Mouse (Mus musculus): Measurements from ENCODE around the gene Alox12b. TPM values are rescaled to one million over a fixed set of nuclear protein-coding genes. Genes with fewer than 3 reads are reported as not detected.

The Alox12b gene
- total RNA-seq, 2 experiments from 2014 or later = not detected

- Histone ChIP-seq H3K27ac (no peak overlapping the region), H3K4me3 (peak overlapping the region; percentile 56)
- peak; percentile 74 for TF ChIP-seq CTCF (IDR thresholded peaks at IDR 0.05)
- DNase-seq = peak; percentile 72
- intact Hi-C loops (cut with DNase I) = no loop called here
Measured at GRCm38 (mm10) chr11:69150444-69150843, 6.3 kb upstream of the Alox12b start.

- TF ChIP-seq CTCF (IDR thresholded peaks at IDR 0.05) = no peak
- Histone ChIP-seq H3K4me3 (peak overlapping the region; percentile 56), H3K27ac (no peak overlapping the region)
- no peak for DNase-seq
- intact Hi-C loops (cut with DNase I) = no loop called here
Measured at GRCm38 (mm10) chr11:69151004-69151403, 5.8 kb upstream of the Alox12b start.

GRCm38 (mm10) chr11:69153831-69154230 lies 3.0 kb upstream of the Alox12b start:
- Histone ChIP-seq H3K27ac (no peak overlapping the region), H3K4me3 (no peak overlapping the region)
- no peak for TF ChIP-seq CTCF (IDR thresholded peaks at IDR 0.05)
- no peak for DNase-seq
- intact Hi-C loops (cut with DNase I) = no loop called here

- TF ChIP-seq CTCF (IDR thresholded peaks at IDR 0.05) = no peak
- intact Hi-C loops (cut with DNase I) = no loop called here
- Histone ChIP-seq H3K4me3 (no peak overlapping the region), H3K27ac (no peak overlapping the region)
- no peak for DNase-seq
Measured at GRCm38 (mm10) chr11:69155351-69155750, 1.4 kb upstream of the Alox12b start.

GRCm38 (mm10) chr11:69169313-69169712 lies 12.5 kb downstream of the Alox12b start:
- intact Hi-C loops (cut with DNase I) = no loop called here
- no peak for TF ChIP-seq CTCF (IDR thresholded peaks at IDR 0.05)
- no peak for DNase-seq
- Histone ChIP-seq H3K27ac (no peak overlapping the region), H3K4me3 (no peak overlapping the region)

GRCm38 (mm10) chr11:69171626-69172025 lies 14.8 kb downstream of the Alox12b start:
- peak; percentile 96 for TF ChIP-seq CTCF (IDR thresholded peaks at IDR 0.05)
- Histone ChIP-seq H3K27ac (no peak overlapping the region), H3K4me3 (no peak overlapping the region)
- intact Hi-C loops (cut with DNase I) = no loop called here
- peak; percentile 92 for DNase-seq

GRCm38 (mm10) chr11:69172606-69173005 lies 15.8 kb downstream of the Alox12b start:
- Histone ChIP-seq H3K27ac (no peak overlapping the region), H3K4me3 (no peak overlapping the region)
- intact Hi-C loops (cut with DNase I) = no loop called here
- DNase-seq = peak; percentile 9
- TF ChIP-seq CTCF (IDR thresholded peaks at IDR 0.05) = no peak

- H3K27ac ChIP-seq = no peak overlapping the region
- intact Hi-C loops (cut with DNase I) = no loop called here
- no peak for TF ChIP-seq CTCF (IDR thresholded peaks at IDR 0.05)
- DNase-seq = peak; percentile 16
- H3K4me3 ChIP-seq = no peak overlapping the region
Measured at GRCm38 (mm10) chr11:69174722-69175121, 17.9 kb downstream of the Alox12b start.

- H3K4me3 ChIP-seq = no peak overlapping the region
- no peak overlapping the region for H3K27ac ChIP-seq
- TF ChIP-seq CTCF (IDR thresholded peaks at IDR 0.05) = no peak
- intact Hi-C loops (cut with DNase I) = no loop called here
- DNase-seq = no peak
Measured at GRCm38 (mm10) chr11:69178525-69178924, 21.7 kb downstream of the Alox12b start.

GRCm38 (mm10) chr11:69179512-69179911 lies 22.7 kb downstream of the Alox12b start:
- no peak overlapping the region for H3K4me3 ChIP-seq
- no peak for TF ChIP-seq CTCF (IDR thresholded peaks at IDR 0.05)
- intact Hi-C loops (cut with DNase I) = no loop called here
- H3K27ac ChIP-seq = no peak overlapping the region
- no peak for DNase-seq

- TF ChIP-seq CTCF (IDR thresholded peaks at IDR 0.05) = no peak
- no peak overlapping the region for H3K27ac ChIP-seq
- no peak overlapping the region for H3K4me3 ChIP-seq
- intact Hi-C loops (cut with DNase I) = no loop called here
- no peak for DNase-seq
Measured at GRCm38 (mm10) chr11:69180120-69180519, 23.3 kb downstream of the Alox12b start.

GRCm38 (mm10) chr11:69185031-69185430 lies 28.2 kb downstream of the Alox12b start:
- no peak overlapping the region for H3K27ac ChIP-seq
- H3K4me3 ChIP-seq = no peak overlapping the region
- no peak for TF ChIP-seq CTCF (IDR thresholded peaks at IDR 0.05)
- intact Hi-C loops (cut with DNase I) = no loop called here
- no peak for DNase-seq

GRCm38 (mm10) chr11:69185936-69186335 lies 29.1 kb downstream of the Alox12b start:
- intact Hi-C loops (cut with DNase I) = no loop called here
- Histone ChIP-seq H3K4me3 (no peak overlapping the region), H3K27ac (no peak overlapping the region)
- no peak for TF ChIP-seq CTCF (IDR thresholded peaks at IDR 0.05)
- no peak for DNase-seq

- peak; percentile 84 for TF ChIP-seq CTCF (IDR thresholded peaks at IDR 0.05)
- intact Hi-C loops (cut with DNase I) = loop anchor here (1.0 to 10.0 kb wide), 2 partner anchors 52 to 192 kb away; no protein-coding TSS in a partner anchor
- Histone ChIP-seq H3K4me3 (no peak overlapping the region), H3K27ac (no peak overlapping the region)
- peak; percentile 32 for DNase-seq
Measured at GRCm38 (mm10) chr11:69192840-69193239, 36.1 kb downstream of the Alox12b start.

All from gastrocnemius, adult 2 months (tissue).